Mouse (Mus musculus): Measurements from ENCODE around the gene Isg20l2.

DNA sequence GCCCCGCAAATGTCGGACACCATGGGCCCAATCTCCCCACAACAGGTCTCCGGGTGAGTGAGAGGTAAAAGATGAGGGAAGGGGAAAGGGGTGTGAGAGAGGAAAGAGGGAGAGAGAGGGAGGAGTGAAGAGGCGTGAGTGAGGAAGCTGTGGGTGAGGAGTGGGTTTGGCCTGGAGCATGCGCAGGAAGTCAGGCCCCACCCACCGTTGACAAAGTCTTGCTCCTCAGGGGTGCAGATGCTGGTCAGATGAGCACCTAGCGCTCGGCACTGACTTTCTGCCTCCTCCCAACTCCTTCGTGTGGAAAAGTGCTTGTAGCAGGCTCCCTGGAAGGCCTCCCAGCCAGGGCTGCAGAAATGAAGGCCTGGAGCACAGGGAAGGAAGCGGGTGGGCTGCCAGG, 59.8 kb downstream of the Isg20l2 start:
- TF ChIP-seq CTCF (IDR thresholded peaks at IDR 0.05; ENCODE audit: borderline replicate concordance, extremely low read depth, insufficient read depth, insufficient read length) (no peak), POLR2A (IDR thresholded peaks at IDR 0.05; ENCODE audit: borderline replicate concordance, extremely low read depth, insufficient read depth, insufficient read length, poor library complexity, severe bottlenecking) (no peak)
